Mouse (Mus musculus): ENCODE data around the gene Zswim4. TPM values are rescaled to one million over a fixed set of nuclear protein-coding genes. Genes with fewer than 3 reads are reported as not detected.
A peak's percentile ranks its signal among the peaks of the same experiment; 100 is the strongest.

Gene Zswim4
- polyA plus RNA-seq, 1 experiment from 2014 or later: 35.6 TPM

- Histone ChIP-seq H3K4me3 (replicated peaks; ENCODE audit: low read depth, low read length) (peak overlapping the region; percentile 25), H3K27me3 (ENCODE audit: control insufficient read depth, insufficient read depth, low read length) (no peaks in the 10 kb centered on the region; the same call in 1 of the 2 replicates), H3K36me3 (ENCODE audit: control insufficient read depth, insufficient read depth, low read length) (no peaks in the 10 kb centered on the region), H3K27ac (replicated peaks; ENCODE audit: low read depth, low read length) (0 out of 2 replicates have a peak overlapping the region, but pooled peaks have one; percentile 58), H3K9ac (replicated peaks; ENCODE audit: low read length) (peak overlapping the region; percentile 17; the same call in 1 of the 2 replicates), H3K4me1 (ENCODE audit: control insufficient read depth, insufficient read depth, low read length) (peaks cover 26% of the 10 kb centered on the region), H3K9me3 (ENCODE audit: control insufficient read depth, low read length) (no peaks in the 10 kb centered on the region), H3K4me2 (ENCODE audit: low read length) (peak overlapping the region; percentile 56)
- WGBS: 61% methylated on average over 13 of the region's 13 CpGs
- no peak for ATAC-seq (ENCODE audit: low FRiP score, low TSS enrichment)
- no peak for DNase-seq
These were observed 32.7 kb downstream of the Zswim4 start for GRCm38 (mm10) chr8:84203975-84204772.

DNA sequence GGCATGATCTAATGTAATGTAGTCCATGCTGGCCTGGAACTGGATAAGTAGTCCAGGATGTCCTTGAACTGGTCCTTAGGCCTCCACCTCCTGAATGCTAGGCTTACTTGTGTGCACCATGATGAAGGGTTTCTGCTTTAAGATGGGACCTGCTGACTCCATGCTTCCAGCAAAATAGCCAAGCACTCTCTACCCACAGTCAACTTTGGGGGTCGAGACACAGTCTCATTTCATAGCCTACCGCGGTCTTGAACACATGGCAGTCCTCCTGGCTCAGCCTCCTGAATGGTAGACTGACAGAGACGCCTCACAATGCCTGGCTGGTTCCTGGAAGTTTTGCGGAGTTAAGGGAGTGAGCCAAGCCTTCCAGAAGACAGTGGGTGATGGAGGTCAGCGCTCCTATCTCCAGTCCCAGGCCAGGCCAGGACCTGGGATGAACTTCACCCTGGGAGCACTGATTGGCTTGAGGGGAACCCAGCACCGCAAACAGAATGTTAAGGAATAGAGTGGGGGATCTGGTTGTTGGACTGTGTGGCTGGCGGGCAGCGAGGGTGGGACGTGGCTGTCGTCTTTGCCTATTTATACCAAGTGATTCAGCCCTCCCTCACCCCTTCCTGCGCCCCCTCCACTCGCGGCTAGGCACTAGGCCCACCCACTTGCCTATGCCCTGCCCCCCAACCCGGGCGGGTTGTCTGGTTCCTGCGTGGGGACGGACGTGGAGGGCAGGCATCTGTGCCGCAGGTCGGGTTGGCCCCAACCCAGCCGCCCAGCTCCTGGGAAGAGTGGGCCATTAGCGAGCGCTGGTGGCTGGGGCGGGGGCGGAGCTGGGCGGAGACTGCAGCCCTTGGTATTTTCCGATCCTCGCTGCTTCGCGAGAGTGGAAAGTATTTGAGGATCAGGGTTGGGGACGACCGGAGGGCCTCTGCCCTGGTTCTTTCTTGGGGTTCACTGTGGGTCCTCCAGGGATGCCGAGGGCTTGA is 33.6 kb downstream of the Zswim4 start:
- WGBS: 12% methylated on average over 34 of the region's 34 CpGs

GRCm38 (mm10) chr8:84202466-84202865 is 34.4 kb downstream of the Zswim4 start:
- no peak for ATAC-seq (ENCODE audit: low FRiP score, low TSS enrichment)
- no peak for DNase-seq
- H3K9ac ChIP-seq (replicated peaks; ENCODE audit: low read length): no peak overlapping the region
- no peak overlapping the region for H3K4me2 ChIP-seq (ENCODE audit: low read length)
- no peak overlapping the region for H3K4me3 ChIP-seq (replicated peaks; ENCODE audit: low read depth, low read length)
- no peaks in the 10 kb centered on the region for H3K9me3 ChIP-seq (ENCODE audit: control insufficient read depth, low read length)
- no peaks in the 10 kb centered on the region for H3K36me3 ChIP-seq (ENCODE audit: control insufficient read depth, insufficient read depth, low read length)
- 91% methylated on average over 9 of the region's 9 CpGs for WGBS
- H3K4me1 ChIP-seq (ENCODE audit: control insufficient read depth, insufficient read depth, low read length): peaks cover 38% of the 10 kb centered on the region
- no peak overlapping the region for H3K27ac ChIP-seq (replicated peaks; ENCODE audit: low read depth, low read length)
- no peaks in the 10 kb centered on the region; the same call in 1 of the 2 replicates for H3K27me3 ChIP-seq (ENCODE audit: control insufficient read depth, insufficient read depth, low read length)

More for the DNA sequence above, 33.6 kb downstream of the Zswim4 start:
- Histone ChIP-seq H3K4me1 (ENCODE audit: control insufficient read depth, insufficient read depth, low read length) (peaks cover 31% of the 10 kb centered on the region), H3K9me3 (ENCODE audit: control insufficient read depth, low read length) (no peaks in the 10 kb centered on the region), H3K36me3 (ENCODE audit: control insufficient read depth, insufficient read depth, low read length) (no peaks in the 10 kb centered on the region), H3K4me3 (replicated peaks; ENCODE audit: low read depth, low read length) (peak overlapping the region; percentile 25), H3K27ac (replicated peaks; ENCODE audit: low read depth, low read length) (peak overlapping the region; percentile 58; the same call in 1 of the 2 replicates), H3K9ac (replicated peaks; ENCODE audit: low read length) (peak overlapping the region; percentile 17; the same call in 1 of the 2 replicates), H3K4me2 (ENCODE audit: low read length) (peak overlapping the region; percentile 56), H3K27me3 (ENCODE audit: control insufficient read depth, insufficient read depth, low read length) (no peaks in the 10 kb centered on the region; the same call in 1 of the 2 replicates)
- DNase-seq (peak; percentile 72), ATAC-seq (ENCODE audit: low FRiP score, low TSS enrichment) (peak; percentile 22; the same call in 1 of the 2 replicates)

DNA sequence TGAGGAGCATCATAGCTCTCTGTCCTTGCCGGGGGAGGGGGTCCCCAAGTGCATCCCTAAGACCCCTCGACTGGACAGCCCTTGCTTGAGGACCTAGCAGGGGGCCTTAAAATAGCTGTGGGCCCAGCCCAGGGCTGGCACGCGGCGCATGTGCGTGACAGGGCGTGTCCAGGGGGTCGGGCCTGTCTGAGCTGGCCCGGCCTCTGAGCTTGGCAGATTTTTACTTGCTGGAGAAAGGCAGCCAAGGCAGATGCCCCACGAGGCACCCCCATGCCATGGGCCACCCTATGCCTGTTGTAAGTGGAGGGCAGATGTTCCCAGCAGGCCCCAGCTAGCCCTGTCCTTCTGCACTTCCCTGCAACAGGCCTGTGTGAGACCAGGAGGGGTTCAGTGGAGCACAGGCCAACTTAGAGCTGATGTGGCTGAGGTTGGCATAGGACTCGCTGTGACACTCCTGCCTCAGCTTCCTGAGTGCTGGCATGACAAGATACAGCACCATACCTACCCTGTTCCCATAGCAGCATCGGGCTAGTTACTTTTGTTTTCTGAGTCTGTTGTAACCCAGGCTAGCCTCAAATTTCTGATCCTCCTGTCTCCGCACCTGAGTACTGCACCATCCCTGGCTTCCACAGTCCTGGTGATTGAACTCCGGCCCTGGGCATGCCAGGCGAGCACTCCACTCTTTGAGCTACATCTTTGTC is 35.2 kb downstream of the Zswim4 start:
- Histone ChIP-seq H3K4me1 (ENCODE audit: control insufficient read depth, insufficient read depth, low read length) (peaks cover 42% of the 10 kb centered on the region), H3K27me3 (ENCODE audit: control insufficient read depth, insufficient read depth, low read length) (no peaks in the 10 kb centered on the region; the same call in 1 of the 2 replicates)
- no peak for DNase-seq

DNA sequence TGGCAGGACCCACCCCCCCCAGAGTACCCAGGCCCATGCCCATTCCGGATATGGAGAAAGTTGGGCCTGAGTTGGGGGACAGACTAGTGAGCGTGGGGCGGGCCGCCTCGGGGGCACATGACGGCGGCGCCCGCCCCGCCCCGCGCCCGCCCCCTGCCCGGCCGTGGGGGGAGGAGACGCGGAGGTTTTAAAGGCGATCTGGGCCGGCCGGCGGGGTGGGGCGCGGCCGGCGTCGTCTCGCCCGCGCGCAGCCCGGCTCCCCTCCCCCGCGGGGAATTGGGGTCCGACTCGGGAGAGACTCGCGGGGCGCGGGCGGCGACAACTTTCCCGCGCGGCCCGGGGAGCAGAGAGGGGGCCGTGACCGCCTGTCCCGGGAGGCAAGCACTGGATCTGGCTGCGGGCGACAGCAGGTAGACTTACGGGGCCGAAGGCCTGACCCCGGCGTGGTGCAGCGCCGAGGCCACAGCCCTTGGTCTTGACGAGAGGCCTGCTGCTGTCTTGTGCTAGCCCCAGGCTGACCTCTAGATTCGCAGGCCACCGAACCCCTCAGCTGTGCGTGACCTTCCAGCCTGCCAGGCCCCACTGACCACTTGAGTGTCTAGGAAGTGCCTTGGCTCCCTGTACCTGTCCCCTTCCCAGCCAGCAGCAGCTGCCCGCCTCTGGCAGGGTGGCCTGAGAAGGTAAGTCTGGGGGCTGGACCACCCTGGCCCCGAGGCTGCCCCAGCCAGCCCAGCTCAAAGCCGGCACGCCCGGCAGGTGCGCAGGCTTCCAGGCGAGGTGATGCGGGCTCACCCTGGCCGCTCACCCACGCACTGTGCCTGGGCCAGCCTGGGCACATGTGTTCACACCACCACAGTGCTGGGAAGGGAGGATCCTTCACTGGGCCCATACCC is 36.0 kb downstream of the Zswim4 start:
- 6% methylated on average over 69 of the region's 70 CpGs for WGBS
- Histone ChIP-seq H3K4me1 (ENCODE audit: control insufficient read depth, insufficient read depth, low read length) (peaks cover 42% of the 10 kb centered on the region), H3K9ac (replicated peaks; ENCODE audit: low read length) (peak overlapping the region; percentile 57; the same call in 1 of the 2 replicates), H3K9me3 (ENCODE audit: control insufficient read depth, low read length) (no peaks in the 10 kb centered on the region), H3K27ac (replicated peaks; ENCODE audit: low read depth, low read length) (peak overlapping the region; percentile 45; the same call in 1 of the 2 replicates), H3K36me3 (ENCODE audit: control insufficient read depth, insufficient read depth, low read length) (no peaks in the 10 kb centered on the region), H3K27me3 (ENCODE audit: control insufficient read depth, insufficient read depth, low read length) (no peaks in the 10 kb centered on the region; the same call in 1 of the 2 replicates), H3K4me2 (ENCODE audit: low read length) (peak overlapping the region; percentile 66), H3K4me3 (replicated peaks; ENCODE audit: low read depth, low read length) (peak overlapping the region; percentile 30)
- ATAC-seq (ENCODE audit: low FRiP score, low TSS enrichment) (no peak), DNase-seq (peak; percentile 65)

More for the DNA sequence above, 35.2 kb downstream of the Zswim4 start:
- Histone ChIP-seq H3K27ac (replicated peaks; ENCODE audit: low read depth, low read length) (no peak overlapping the region), H3K9ac (replicated peaks; ENCODE audit: low read length) (0 out of 2 replicates have a peak overlapping the region, but pooled peaks have one; percentile 57), H3K4me2 (ENCODE audit: low read length) (peak overlapping the region; percentile 66), H3K36me3 (ENCODE audit: control insufficient read depth, insufficient read depth, low read length) (no peaks in the 10 kb centered on the region), H3K9me3 (ENCODE audit: control insufficient read depth, low read length) (no peaks in the 10 kb centered on the region), H3K4me3 (replicated peaks; ENCODE audit: low read depth, low read length) (peak overlapping the region; percentile 30)
- ATAC-seq (ENCODE audit: low FRiP score, low TSS enrichment): no peak
- WGBS: 70% methylated on average over 15 of the region's 15 CpGs

- DNase-seq (peak; percentile 46), ATAC-seq (ENCODE audit: low FRiP score, low TSS enrichment) (no peak)
- H3K27ac ChIP-seq (replicated peaks; ENCODE audit: low read depth, low read length): 0 out of 2 replicates have a peak overlapping the region, but pooled peaks have one; percentile 42
- H3K4me1 ChIP-seq (ENCODE audit: control insufficient read depth, insufficient read depth, low read length): peaks cover 42% of the 10 kb centered on the region
- H3K36me3 ChIP-seq (ENCODE audit: control insufficient read depth, insufficient read depth, low read length): no peaks in the 10 kb centered on the region
- H3K9me3 ChIP-seq (ENCODE audit: control insufficient read depth, low read length): no peaks in the 10 kb centered on the region
- 22% methylated on average over 8 of the region's 8 CpGs for WGBS
- peak overlapping the region; percentile 66 for H3K4me2 ChIP-seq (ENCODE audit: low read length)
- H3K9ac ChIP-seq (replicated peaks; ENCODE audit: low read length): peak overlapping the region; percentile 57; the same call in 1 of the 2 replicates
- H3K27me3 ChIP-seq (ENCODE audit: control insufficient read depth, insufficient read depth, low read length): no peaks in the 10 kb centered on the region; the same call in 1 of the 2 replicates
- no peak overlapping the region for H3K4me3 ChIP-seq (replicated peaks; ENCODE audit: low read depth, low read length)
These were observed 36.7 kb downstream of the Zswim4 start for GRCm38 (mm10) chr8:84200126-84200555.

GRCm38 (mm10) chr8:84199348-84200125 is 37.3 kb downstream of the Zswim4 start:
- no peak overlapping the region; the same call in 1 of the 2 replicates for H3K4me2 ChIP-seq (ENCODE audit: low read length)
- no peaks in the 10 kb centered on the region for H3K9me3 ChIP-seq (ENCODE audit: control insufficient read depth, low read length)
- H3K4me3 ChIP-seq (replicated peaks; ENCODE audit: low read depth, low read length): no peak overlapping the region
- ATAC-seq (ENCODE audit: low FRiP score, low TSS enrichment) (no peak), DNase-seq (no peak)
- H3K4me1 ChIP-seq (ENCODE audit: control insufficient read depth, insufficient read depth, low read length): peaks cover 42% of the 10 kb centered on the region
- no peak overlapping the region for H3K9ac ChIP-seq (replicated peaks; ENCODE audit: low read length)
- 0 out of 2 replicates have a peak overlapping the region, but pooled peaks have one; percentile 42 for H3K27ac ChIP-seq (replicated peaks; ENCODE audit: low read depth, low read length)
- no peaks in the 10 kb centered on the region; the same call in 1 of the 2 replicates for H3K27me3 ChIP-seq (ENCODE audit: control insufficient read depth, insufficient read depth, low read length)
- 54% methylated on average over 11 of the region's 11 CpGs for WGBS
- no peaks in the 10 kb centered on the region for H3K36me3 ChIP-seq (ENCODE audit: control insufficient read depth, insufficient read depth, low read length)
